Mouse (Mus musculus) lung, postnatal 25 days (tissue): Measurements from ENCODE around the gene Spi1.
A peak's percentile ranks its signal among the peaks of the same experiment; 100 is the strongest.
"Not testable (repeated sequence)": the region's sequence is repeated elsewhere in the genome, so short reads cannot be mapped to it uniquely, and the experiment has no call there.

ENCODE experiments used
- DNase-seq: peaks from one replicate; pipeline ENCODE4 v3.0.0; 2022; ENCODE audit warnings: low spot score

Gene Spi1

DNA sequence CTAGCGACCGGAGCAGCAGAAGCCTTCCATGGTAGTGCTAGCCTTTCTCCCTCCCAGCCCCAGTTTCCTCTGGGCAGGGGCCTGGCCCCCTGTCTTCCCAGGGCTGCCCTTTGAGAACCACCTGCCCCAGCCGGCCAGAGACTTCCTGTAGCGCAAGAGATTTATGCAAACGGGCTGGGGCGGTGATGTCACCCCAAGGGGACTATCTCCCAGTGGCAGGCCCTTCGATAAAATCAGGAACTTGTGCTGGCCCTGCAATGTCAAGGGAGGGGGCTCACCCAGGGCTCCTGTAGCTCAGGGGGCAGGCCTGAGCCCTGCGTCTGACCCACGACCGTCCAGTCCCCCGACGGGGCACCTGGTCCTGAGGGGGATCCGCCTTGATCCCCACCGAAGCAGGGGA lies 14.3 kb downstream of the Spi1 start:
- DNase-seq: peak; percentile 67

DNA sequence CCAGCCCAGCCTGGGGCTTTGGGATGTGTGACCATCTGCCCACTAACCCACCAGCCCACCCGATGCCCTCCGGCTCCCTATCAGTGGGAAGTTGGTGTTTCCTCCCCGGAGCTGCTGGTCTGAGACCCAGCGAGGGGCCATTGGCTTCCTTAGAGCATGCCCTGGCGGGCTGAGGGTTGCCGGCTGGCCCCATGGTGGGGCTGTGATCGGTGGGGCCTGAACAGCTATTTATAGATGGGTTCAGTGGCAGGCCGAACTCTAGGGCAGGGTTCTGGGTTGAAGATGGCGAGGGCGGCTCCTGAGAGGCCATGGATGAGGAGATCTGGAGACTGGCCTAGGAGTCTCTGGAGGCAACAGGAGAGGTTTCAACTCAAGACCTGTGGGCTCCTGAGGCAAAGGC lies 14.8 kb downstream of the Spi1 start:
- DNase-seq: no peak

DNA sequence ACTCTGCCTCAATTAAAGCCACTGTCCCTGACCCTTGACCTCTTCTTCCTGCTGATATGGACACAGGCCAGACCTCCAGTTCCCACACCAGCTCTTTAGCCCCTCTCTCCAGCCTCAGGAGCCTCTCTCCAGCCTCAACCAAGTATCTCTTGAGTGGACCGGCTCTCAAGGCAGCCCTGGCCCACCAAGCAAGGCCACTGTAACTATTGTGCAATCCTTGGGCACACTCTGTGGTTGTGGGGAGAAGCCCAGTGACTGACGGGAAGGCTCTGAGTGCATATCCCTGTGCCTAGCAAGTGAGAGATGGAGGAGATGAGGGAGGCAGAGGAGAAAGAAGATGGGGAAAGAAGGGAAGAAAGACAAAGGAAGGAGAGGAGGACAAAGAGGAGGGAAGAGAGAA lies 16.0 kb downstream of the Spi1 start:
- DNase-seq: peak; percentile 74

DNA sequence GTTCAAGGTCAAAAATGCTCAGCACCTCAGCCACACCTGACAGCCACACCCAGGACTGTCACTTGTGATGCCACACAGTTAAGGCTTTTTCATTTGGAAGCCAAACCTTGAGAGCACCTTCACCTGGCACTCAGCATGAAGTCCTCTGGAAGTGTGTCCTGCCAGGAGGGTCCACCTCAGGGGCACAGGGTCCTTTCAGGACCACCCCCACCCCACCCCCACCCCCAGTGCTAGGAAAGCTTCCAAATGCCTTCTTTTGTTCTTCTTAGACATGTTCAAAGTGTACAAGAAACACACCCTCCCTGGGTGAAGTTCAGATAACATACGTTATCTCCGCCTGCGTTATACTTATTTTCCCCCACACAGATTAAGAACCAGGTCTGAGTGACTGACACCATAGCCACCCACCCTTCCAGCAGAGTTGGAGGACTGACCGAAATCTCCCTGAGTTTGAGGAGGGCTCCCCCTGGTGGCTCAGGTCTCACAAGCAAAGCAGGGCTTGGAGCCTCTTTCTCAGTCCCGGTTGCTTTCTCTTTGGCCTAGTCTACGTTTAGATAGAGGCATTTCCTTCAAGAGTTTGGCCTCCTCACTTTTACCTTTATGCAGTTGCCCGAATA lies 19.0 kb downstream of the Spi1 start:
- DNase-seq: peak; percentile 93

DNA sequence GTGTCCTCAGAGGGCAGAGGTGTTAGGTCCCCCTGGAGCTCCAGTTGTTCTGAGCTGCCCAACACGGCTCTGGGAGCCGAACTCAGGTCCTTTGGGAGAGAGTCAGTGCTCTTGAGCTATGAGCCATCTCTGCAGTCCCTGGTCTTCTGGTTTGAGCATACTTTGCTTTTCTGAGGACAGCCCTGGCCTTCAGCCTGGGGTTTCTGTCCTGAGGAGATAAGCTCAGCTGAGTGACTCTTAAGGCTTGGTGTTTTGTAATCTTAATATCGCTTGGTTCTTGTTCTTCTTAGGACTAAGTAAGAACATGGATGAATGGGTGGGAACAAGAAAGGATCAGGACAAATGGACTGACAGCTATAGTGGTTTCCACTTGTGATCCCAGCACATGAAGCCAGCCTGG lies 26.0 kb downstream of the Spi1 start:
- peak; percentile 52 for DNase-seq

DNA sequence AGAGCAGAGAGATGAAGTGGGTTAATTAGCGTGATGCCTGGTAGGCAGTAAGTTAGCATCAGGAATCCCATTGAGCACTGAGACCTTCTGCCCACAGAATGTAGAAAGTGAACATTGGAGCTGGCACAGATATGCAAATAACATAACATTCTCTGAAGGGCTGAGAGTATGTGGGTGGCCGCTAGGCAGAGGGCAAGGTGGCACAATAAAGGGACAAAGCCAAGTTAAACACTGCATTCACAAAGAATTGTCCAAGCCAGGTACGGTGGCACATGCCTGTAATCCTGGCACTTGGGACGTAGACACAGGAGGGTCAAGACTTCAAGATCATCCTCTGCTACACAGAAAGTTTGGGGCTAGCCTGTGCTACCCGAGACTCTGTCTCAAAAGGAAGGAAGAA lies 27.1 kb downstream of the Spi1 start:
- no peak for DNase-seq

DNA sequence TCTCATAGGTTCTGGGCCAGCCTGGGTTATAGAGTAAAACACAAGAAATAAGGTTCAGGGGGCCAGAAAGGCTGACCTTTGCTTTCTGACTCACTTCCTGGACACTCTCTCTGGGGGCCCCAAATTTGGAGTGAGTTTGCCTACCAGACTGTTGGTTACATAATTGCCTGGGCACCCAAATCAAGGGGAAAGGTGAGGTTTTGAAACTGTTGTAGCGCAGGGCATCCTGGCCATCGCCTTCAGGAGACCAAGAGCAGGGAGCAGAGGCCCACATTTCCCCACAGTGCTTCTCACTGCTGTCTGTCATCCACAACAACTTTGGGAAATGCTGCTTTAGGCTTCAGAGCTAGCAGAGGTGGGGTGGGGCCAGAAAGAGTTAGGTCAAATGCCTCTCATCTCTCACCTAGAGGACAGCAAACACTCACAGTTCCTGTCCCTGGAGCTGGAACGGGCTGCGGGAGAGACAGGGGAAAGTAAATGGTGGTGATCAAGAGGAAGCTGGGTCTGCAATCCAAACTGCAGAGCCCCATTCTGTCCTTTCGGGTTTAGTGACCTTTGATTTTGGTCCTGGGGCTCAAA lies 27.7 kb downstream of the Spi1 start:
- DNase-seq: peak; percentile 54

DNA sequence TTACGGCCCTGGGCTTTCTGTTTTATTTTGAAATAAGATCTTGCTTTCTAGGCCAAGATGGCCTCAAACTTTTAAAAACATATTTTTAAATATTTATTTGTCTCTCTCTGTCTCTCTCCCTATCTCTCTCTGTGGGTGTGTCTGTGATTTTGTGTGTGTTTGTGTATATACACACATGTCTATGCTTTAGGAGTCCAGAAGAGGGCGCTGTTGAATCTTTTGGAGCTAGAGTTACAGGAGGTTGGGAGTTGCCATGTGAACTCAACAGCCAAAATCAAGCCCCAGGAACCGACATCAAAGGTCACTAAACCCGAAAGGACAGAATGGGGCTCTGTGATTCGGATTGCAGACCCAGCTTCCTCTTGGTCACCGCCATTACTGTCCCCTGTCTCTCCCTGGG lies 28.2 kb downstream of the Spi1 start:
- no peak for DNase-seq

DNA sequence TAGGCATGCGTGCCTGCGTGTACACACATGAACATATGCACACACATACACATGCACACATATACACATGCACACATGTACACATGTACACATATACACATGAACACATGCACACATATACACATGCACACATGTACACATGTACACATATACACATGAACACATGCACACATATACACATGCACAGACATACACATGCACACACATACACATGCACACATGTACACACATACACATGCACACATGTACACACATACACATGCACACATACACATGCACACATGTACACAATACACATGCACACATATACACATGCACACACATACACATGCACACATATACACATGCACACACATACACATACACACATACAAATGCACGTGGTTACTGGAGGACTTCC lies 29.6 kb downstream of the Spi1 start:
- not testable (repeated sequence) for DNase-seq

DNA sequence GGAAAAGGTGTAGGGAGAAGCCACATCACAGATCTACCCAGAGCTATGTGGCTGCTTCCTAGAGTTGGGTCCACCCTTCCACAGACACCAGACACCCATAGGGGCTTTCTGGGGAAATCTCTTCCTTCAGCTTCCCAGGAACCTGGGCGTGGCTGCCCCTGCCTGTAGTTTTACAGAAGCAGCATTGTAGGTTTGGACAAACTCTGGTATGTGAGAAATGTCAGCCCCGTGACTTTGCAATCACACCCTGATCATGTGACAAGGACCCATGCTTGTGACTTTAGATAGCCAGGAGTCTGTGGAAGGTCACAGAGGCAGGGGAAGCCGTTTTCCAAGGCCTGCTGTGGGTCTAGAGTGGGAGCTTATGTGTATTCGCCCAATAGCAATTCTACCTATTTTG lies 30.3 kb downstream of the Spi1 start:
- DNase-seq: peak; percentile 65

DNA sequence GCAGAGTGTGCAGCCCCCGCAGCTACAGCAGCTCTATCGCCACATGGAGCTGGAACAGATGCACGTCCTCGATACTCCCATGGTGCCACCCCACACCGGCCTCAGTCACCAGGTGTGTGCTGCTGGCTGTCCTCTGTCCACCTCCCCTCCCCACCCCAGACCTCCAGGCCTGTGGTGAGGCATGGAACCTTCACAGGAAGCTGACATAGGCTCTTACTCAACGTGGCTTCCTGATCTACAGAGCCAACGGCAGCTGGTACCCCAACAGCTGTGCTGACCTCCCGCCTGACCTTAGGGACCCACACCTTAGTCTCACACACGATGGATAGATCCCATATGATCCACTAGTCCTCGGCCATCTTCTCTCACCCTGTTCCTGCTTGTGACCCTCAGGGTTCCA lies 31.1 kb downstream of the Spi1 start:
- no peak for DNase-seq

DNA sequence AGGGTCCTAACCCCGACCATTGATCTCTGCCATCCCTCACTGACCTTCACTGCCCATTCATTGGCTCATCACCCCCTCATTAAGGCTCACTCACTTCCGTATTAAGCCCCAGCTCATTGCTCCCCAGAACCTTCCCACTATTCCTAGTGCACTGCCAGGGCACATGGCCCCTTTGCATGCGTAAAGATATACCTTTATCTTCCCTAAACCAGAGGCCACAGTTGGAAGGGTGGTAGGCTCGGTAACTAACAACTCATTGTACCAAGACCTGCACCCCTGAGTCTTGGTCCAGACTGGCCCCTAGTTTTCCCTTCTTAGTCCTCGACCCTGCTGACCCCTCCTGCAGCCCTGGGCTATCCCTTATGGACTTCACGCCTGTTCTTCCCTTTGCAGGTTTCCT lies 31.7 kb downstream of the Spi1 start:
- no peak for DNase-seq

DNA sequence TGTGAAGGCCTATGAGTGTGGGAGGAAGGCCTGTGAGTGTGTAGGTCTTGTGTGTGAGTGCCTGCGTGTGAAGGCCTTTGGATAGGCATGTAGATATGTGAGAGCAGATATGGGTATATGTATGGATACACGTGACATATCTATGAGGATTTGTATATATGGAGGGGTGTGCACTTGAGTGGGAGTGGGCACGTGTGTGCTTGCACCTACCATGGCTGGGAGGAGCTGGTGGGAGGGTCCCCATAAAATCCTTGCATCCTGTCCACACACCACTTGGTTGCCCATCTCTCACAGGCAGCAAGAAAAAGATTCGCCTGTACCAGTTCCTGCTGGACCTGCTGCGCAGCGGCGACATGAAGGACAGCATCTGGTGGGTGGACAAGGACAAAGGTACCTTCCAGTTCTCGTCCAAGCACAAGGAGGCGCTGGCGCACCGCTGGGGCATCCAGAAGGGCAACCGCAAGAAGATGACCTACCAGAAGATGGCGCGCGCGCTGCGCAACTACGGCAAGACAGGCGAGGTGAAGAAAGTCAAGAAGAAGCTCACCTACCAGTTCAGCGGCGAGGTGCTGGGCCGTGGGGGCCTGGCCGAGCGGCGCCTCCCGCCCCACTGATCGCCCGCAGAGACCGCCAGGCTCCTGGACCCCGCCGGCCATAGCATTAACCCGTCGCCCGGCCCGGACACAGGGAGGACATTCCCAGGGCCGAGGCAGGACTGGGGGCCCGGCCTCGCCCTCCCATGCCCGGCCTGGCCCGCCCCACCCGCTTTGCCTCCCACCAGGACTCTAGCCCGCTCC lies 32.8 kb downstream of the Spi1 start:
- DNase-seq: peak; percentile 95

DNA sequence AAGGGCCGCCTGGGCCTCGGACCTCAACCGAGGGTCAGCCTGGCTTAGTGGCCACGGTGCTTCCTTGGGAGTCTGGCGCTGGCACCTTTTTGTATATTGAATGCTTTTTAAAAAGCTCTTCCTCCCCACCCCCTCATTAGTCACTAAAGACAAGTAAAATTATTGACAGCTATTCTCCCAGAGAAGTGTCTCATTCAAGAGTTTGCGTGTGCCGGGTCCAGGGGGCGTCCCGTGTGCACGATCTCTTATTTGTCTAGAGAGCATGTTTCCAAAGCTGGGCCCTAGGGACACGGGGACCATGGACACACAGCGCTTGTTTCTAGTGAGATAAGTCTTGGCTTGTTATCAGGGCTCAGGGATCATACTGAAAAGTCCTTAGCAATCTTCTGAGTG lies 33.4 kb downstream of the Spi1 start:
- DNase-seq: no peak

DNA sequence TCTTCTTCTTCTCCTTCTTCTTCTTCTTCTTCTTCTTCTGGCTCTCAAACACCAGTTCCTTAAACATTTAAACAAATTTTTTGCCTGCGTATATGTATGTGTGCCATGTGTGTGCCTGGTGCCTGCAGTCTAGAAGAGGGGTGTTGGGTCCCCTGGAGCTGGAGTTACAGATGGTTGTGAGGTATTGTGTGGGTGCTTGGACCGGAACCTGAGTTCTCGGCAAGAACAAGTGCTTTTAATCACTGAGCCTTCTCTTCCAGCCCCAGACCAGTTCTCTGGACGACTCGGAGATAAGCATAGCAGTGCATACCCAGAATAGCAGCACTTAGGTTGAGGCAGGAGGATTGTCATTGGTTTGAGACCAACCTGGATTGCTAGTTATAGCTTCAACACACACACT lies 34.7 kb downstream of the Spi1 start:
- no peak for DNase-seq

DNA sequence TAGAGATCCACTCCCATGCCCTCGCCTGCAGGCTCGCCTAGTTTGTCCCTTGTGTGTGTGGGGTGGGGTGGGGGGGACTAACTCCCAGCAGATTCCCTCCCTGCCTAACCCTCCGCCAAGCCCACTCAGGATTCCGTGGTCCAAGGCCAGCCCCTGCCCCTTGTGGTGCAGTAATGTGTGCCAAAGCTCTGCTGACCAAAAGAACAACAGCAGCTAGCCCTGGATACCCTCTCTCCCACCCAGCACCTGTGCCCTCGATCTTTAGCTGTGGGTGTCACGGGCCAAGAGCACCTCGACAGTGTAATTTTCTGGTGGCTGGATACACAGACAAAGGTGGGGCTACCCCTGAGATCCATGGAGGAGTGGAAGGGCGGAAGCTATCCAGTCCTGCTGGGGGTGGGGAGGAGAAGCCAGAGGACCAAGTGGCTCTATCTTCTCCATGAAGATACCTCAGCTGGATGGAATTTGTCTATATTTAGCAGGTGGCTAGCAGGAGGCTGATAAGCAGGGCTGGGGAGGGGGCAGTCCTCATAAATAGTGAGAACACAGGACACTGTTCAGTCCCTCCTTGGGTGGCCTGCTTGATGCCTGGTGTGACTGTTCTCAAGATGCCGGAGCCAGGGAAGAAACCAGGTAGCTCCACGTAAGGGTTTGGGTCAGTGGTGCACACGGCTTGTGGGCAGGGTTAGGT lies 35.5 kb downstream of the Spi1 start, which contains the start of gene Mybpc3:
Gene Mybpc3, plus strand, starts transcription at position 560 of the 691 bp plus-strand sequence.
- DNase-seq: no peak

DNA sequence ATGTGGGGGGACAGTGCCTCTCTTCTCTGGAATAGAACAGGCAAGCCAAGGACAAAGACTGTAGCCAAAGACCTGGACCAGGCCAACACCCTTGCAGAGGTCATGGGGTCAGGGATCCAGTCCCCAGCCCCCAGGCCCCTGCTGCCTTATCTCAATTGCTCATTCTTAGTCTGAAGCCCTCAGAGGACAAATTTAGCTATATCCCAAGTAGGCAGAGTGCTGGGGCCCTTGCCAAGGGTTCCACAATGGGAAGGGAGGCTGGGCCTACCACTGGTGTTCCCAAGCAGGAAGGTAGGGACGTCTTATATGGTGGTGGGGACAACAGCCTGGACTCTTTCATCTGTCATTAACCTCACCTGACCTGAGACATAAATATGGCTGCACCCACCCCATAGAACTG lies 36.5 kb downstream of the Spi1 start:
- no peak for DNase-seq

DNA sequence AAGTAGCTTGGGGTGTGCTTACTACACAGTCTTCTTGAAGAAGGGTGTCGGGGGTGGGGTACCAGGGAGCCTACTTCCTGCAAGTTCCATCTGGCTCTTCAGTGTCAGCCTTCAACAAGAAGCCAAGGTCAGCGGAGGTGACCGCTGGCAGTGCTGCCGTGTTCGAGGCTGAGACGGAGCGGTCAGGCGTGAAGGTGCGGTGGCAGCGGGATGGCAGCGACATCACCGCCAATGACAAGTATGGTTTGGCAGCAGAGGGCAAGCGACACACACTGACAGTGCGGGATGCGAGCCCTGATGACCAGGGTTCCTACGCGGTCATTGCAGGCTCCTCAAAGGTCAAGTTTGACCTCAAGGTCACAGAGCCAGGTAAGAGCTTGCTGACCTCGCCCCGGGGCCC lies 36.9 kb downstream of the Spi1 start:
- DNase-seq: no peak

DNA sequence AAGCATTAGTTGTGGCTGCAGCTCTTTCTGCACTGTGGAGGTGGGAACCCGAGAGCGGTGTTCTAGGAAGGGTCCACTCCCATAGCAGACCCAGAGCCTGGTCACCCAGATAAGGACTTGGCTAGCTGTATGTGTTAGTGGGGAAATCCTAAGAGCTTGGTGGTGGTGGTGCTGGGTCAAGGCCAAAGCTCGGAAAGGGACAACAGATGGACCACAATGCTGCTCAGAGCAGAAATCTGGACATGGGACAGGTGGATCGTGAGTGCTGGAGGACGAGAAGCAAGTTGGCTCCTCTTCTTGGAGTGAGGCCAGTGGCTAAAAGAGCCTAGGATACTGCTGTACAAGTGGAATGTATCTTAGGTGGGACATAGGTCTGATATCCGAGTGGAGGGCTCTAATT lies 37.4 kb downstream of the Spi1 start:
- no peak for DNase-seq

DNA sequence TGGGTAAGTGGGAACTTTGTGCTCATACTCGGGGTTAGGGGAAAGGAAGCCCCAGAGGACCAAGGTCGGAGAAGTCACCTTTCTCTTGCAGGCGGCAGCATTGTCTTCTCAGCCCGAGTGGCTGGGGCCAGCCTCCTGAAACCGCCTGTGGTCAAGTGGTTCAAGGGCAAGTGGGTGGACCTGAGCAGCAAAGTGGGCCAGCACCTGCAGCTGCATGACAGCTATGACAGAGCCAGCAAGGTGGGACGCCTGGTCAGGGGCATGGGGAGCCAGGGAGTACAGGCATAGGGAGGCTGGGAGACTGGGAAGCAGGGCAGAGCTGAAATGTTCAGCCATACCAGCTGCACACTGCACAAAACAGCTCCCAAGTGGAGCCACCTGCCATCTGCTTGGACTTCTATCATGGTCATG lies 38.1 kb downstream of the Spi1 start:
- no peak for DNase-seq

DNA sequence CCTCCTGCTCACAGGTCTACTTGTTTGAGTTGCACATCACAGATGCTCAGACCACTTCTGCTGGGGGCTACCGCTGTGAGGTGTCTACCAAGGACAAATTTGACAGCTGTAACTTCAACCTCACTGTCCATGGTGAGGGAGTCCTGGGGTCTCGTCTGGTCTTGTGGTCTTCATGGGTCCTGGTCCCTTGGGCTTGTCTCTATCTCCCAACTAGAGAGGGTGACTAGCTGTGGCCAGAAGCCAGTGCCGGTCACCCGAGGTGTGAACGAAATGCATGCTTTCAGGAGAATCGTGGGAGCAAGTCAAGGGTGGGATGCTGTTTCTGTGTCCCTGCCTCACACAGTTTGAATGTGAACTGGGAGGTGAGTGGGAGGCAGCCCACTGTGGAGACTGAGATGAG lies 38.8 kb downstream of the Spi1 start:
- DNase-seq: no peak

DNA sequence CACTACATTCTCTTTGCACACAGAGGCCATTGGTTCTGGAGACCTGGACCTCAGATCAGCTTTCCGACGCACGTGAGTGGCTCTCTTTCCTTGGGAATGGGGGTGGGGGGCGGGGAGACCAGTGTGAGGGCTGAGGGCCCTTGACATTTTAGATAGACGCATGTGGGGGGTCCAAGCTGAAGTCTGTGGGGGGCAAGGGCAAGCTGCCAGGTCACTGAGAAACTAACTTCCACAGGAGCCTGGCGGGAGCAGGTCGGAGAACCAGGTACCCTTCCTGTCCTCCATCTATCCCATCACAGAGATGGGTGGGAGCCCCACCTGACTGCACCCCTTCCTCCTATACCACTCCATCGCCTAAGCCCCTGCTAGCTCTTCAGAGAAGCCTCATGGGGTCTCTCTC lies 39.3 kb downstream of the Spi1 start:
- no peak for DNase-seq

DNA sequence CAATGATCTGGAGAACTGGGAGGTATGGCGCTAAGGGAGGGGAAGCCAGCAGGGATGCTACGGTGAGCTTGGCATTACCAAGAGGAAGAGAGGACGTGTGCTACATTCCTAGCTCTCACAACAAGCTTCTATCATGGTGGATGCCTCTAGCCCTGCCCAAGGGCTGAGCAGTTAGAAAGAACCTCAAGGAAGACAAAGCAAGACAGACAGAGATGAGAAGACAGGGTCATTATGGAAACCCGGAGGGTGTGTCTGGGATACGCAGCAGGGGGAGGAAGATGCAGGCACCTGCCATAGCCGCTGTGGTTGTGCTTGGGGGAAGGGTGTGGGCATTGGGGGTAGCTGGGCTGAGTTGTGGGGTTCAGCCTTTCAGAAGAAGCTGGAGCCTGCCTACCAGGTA lies 41.3 kb downstream of the Spi1 start:
- DNase-seq: no peak
